Mouse (Mus musculus) heart, adult 9 months (tissue): ENCODE data around the gene Unc119.

Experiments
- DNase-seq, 2 experiments: peaks; one replicate each; pipeline ENCODE4 v3.0.0; 2022; ENCODE audit warnings: low spot score in 2 of 2

Unc119 gene

GRCm38 (mm10) chr11:78343381-78344327, at the start of gene Unc119:
Gene Unc119, plus strand, starts transcription at chr11:78343482.
- peak; percentile 67 to 68 for DNase-seq

DNA sequence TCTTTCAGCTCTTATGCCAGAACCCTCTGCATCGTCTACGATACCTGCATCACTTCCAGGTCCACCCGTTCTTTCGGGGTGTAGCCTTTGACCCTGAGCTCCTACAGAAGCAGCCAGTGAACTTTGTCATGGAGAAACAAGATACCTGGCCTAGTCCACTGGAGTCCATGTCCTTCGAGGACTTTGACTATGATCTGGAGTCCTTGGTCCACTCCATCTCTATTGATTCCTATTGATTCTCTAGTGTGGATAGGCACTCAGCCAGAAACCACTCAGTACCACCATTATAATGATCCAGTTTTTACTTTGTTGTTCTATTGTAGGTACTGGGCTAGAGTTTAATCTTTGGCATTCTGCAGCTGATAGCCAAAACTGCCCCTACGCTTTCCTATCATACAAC, 48.7 kb upstream of the Unc119 start:
- no peak for DNase-seq

DNA sequence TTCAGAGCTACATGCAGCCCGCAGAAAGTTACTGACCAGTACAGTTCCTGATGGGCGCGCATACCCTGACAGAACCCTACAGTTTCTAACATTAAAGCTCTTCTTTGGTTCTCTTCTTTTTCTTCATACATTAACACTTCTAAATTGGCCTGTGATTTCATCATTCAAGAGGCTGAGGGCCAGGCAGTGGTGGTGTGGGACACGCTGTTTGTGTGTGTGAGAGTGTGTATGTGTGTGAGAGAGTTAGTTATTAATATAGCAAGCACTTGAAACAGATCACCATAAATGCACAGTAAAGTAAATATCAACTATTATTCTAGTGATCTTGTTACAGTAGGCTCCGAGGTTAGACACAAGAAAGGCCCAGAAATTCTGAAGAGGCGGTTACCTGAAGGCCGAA, 42.4 kb upstream of the Unc119 start:
- no peak for DNase-seq

DNA sequence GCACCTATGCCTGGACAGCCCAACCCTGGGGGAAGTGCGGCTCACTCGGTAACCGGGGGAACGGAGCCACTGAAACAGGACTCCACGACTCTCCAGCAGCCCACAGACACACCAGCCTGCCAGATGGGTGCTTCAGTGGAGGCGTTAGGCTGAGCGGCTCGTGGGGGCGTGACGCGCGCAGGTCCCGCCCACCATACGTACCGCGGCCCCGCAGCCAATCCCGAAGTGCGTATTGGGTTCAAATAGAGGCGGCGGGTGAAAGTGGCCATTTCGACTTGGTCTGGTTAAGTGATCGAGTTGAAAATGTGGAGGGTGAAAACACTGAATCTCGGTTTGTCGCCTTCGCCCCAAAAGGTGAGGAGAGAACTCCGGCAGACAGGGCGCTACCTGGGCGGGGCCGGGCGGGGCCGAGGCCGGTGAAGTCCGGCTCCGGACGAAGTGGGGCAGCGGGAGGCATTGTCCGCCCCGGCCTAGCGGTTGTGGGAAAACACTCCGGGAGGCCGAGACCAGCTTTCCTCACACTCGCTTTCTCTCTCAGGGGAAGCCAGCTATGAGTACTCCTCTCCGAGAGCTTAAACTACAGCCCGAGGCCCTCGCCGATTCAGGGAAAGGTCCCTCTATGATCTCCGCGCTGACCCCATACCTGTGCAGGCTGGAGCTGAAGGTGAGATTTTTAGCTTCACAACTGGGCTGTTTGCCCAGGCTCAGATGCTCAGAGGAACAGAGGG, 41.8 kb upstream of the Unc119 start, which contains the start of gene Spag5:
Gene Spag5 (plus strand): TSS at position 173 of the 728 bp plus-strand sequence.
- peak; percentile 86 to 90 for DNase-seq

DNA sequence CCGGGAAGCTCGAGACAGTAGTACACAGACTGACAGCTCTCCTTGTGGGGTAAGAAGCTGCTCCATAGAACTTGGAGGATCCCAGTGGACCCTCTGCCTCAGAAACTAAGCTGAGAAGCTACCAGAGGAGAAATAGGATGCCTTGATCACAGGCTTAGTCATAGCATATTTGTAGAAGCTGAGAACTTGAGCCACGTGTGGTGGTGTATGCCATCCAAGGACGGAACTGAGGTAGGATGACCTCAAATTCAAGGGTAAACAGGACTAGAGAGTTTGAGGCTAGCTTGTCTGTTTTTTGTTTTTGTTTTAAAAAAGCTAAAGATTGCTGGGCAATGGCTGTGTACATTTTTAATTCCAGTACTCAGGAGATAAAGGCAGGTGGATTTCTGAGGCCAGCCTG, 38.0 kb upstream of the Unc119 start:
- no peak for DNase-seq

GRCm38 (mm10) chr11:78310861-78311511, 32.3 kb upstream of the Unc119 start:
- no peak for DNase-seq

- no peak for DNase-seq
These were observed 29.6 kb upstream of the Unc119 start for GRCm38 (mm10) chr11:78313662-78314061.

GRCm38 (mm10) chr11:78318411-78318810, 24.9 kb upstream of the Unc119 start:
- DNase-seq, result no peak

DNA sequence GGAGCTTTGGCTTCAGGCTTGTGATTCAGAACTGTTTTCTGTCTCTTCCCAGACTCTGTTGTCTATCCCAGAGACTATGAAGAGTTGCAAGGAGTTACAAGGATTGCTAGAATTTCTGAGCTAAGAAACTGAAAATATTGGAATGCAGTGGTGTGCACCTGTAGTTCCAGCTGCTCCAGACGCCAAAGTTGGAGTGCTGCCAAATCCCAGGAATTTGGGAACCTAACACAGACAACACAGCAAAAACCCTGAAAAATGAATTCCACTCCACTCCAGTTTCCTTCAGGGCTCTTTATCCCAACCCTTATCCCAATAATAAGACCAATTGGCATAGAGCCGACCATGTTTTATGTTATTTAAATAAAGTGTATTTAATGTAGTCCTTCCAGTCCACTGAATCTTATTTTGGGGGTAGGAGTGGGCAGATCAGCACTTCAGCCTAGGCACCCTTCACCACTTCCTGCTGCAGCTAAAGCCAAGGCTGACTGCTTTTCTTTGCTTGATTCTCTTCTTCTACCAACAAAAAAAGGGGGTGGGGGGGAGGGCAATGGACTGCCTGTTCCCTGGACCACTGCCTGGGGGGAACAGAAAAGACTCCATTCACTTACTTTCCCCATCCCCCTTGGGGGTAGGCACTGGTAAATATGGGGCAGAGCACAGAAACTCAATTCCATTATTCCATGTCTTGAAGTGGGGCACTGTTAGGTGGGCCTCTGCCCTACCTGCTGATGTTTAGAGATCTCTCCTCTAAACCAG, 21.0 kb upstream of the Unc119 start:
- no peak for DNase-seq

- DNase-seq, result peak; percentile 56 to 57
These were observed 20.4 kb upstream of the Unc119 start, which contains the start of gene Aldoc for GRCm38 (mm10) chr11:78322860-78323259. Gene Aldoc, plus strand, starts transcription at chr11:78322968.

DNA sequence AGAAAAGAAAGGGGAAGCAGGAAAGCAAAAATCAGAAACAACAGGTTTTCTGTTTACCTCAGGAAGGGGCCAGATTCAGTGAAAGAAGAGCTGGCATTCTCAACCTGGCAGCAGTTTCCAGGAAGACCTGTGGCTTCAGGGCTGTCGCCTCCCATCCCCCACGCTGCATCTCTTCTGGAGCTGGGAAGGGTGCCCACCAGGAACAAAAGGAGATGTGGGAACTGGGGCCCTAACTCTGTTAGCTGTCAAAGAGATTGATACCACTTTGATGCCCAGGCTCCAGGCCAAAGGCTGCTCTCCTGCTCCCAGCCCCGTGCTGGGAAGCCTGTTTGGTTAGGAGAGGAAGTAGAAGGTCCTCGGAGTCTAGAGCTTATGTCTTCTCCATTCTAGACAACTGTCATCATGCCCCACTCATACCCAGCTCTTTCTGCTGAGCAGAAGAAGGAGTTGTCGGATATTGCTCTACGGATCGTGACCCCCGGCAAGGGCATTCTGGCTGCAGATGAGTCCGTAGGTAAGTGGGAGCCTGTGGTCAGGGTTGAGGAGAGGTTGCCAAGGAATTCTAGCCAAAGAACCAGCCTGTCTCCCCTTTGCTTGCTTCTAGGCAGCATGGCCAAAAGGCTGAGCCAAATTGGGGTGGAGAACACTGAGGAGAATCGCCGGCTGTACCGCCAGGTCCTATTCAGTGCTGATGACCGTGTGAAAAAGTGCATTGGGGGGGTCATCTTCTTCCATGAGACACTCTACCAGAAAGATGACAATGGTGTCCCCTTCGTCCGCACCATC, 19.1 kb upstream of the Unc119 start:
- no peak for DNase-seq

- no peak for DNase-seq
These were observed 18.3 kb upstream of the Unc119 start for GRCm38 (mm10) chr11:78324965-78325364.

- DNase-seq, result no peak
These were observed 16.1 kb upstream of the Unc119 start for GRCm38 (mm10) chr11:78327215-78327614.

GRCm38 (mm10) chr11:78327634-78328511, 15.4 kb upstream of the Unc119 start, which contains the start of gene Pigs:
Gene Pigs, plus strand, starts transcription at chr11:78328415.
- peak; percentile 96 to 97 for DNase-seq

GRCm38 (mm10) chr11:78328512-78329056, 14.7 kb upstream of the Unc119 start:
- no peak for DNase-seq

- no peak for DNase-seq
These were observed 10.6 kb upstream of the Unc119 start for GRCm38 (mm10) chr11:78332676-78333075.

GRCm38 (mm10) chr11:78333992-78334391, 9.3 kb upstream of the Unc119 start:
- no peak for DNase-seq

- no peak for DNase-seq
These were observed 6.2 kb upstream of the Unc119 start for GRCm38 (mm10) chr11:78337040-78337439.

- no peak for DNase-seq
These were observed 1.6 kb upstream of the Unc119 start for GRCm38 (mm10) chr11:78341702-78342101.
